Comparison of ENCODE assay signal across 29 mouse cellular contexts in the genomic region with DNA sequence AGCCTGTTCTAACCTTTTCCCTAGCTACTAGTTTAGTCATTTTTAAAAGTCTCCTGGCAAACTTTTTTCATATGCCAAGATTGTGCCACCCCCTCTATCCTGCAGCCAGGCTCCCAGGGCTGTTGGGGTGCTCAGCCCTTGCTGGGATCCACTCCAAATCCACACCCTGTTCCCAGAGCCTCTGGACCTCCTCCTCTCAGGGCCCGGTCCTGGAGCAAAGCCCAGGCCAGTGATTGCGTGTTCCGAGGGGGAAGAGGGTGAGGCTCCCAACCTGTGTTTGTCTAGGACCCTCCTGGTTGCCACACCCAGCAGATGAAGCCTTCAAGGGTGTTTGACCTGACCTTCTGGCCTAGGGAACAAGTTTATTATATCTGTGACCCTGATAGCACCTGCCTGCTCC. TPM values are rescaled to one million over a fixed set of nuclear protein-coding genes. Genes with fewer than 3 reads are reported as not detected.
A peak's percentile ranks its signal among the peaks of the same experiment; 100 is the strongest.
DNase-seq lines count a peak whose midpoint lies in the region; ATAC-seq and TF ChIP-seq lines count a peak whose summit lies in the region.
"Had no signal": no experiment of that assay in that cellular context is flagged by ENCODE, and none has a peak within 500 bp of the region (broad histone marks: within the 10 kb centered on the region; RNA-seq: fewer than 3 reads in every experiment).

No protein-coding gene starts in this region.

- H3K27me3 ChIP-seq in heart, embryonic 11.5 days (ENCODE audit: control insufficient read depth, insufficient read depth, low read length), result no peaks in the 10 kb centered on the region
- H3K27me3 ChIP-seq in lung, postnatal 0 days (replicated peaks; ENCODE audit: insufficient read depth, low read length), result no peaks in the 10 kb centered on the region
- H3K27me3 ChIP-seq in small intestine, adult 2 months (ENCODE audit: control insufficient read depth, insufficient read depth, low read length), result no peaks in the 10 kb centered on the region
- H3K27me3 ChIP-seq: embryonic facial prominence, embryonic 13.5 days; forebrain, embryonic 12.5 days; Patski had no signal

- ATAC-seq in heart, embryonic 11.5 days (replicated peaks; ENCODE audit: insufficient number of reproducible peaks, low FRiP score, low TSS enrichment), result no peak
- ATAC-seq in lung, postnatal 0 days, result peak; percentile 76
- no peak for ATAC-seq in frontal cortex, adult (ENCODE audit: low TSS enrichment)
- ATAC-seq in inflammation-experienced regulatory T-cells, adult 6 months, result no peak
- ATAC-seq: Patski had no signal

- no peak overlapping the region for H3K27ac ChIP-seq in heart, embryonic 11.5 days (ENCODE audit: low read depth, low read length)
- peak overlapping the region; percentile 74 for H3K27ac ChIP-seq in lung, postnatal 0 days (ENCODE audit: low read length)
- H3K27ac ChIP-seq in small intestine, adult 2 months (ENCODE audit: insufficient read depth, low read depth, low read length), result peak overlapping the region; percentile 96
- H3K27ac ChIP-seq: embryonic facial prominence, embryonic 13.5 days; forebrain, embryonic 12.5 days; limb, embryonic 10.5 days had no signal

- H3K4me2 ChIP-seq in heart, embryonic 11.5 days, result no peak overlapping the region
- H3K4me2 ChIP-seq in lung, postnatal 0 days (replicated peaks; ENCODE audit: low read depth, low read length), result no peak overlapping the region
- H3K4me2 ChIP-seq: embryonic facial prominence, embryonic 13.5 days; forebrain, embryonic 12.5 days; midbrain, embryonic 11.5 days had no signal

- no peak; the same call in 1 of the 2 replicates for TF ChIP-seq EP300 in lung, postnatal 0 days (IDR thresholded peaks at IDR 0.05)

- TF ChIP-seq CTCF in lung, postnatal 0 days (IDR thresholded peaks at IDR 0.05), result no peak
- no peak for TF ChIP-seq CTCF in small intestine, adult 2 months (IDR thresholded peaks at IDR 0.05; ENCODE audit: extremely low read depth, insufficient read length, insufficient replicate concordance, low read depth, low read length)

- no peak for TF ChIP-seq POLR2A in small intestine, adult 2 months (IDR thresholded peaks at IDR 0.05; ENCODE audit: low read depth, low read length)

- WGBS in heart, embryonic 11.5 days (ENCODE audit: insufficient replicate concordance), result 81% methylated on average over 3 of the region's 3 CpGs
- 32% methylated on average over 3 of the region's 3 CpGs for WGBS in lung, postnatal 0 days
- WGBS in small intestine, adult 2 months, result 23% methylated on average over 3 of the region's 3 CpGs

- H3K9me3 ChIP-seq in heart, embryonic 11.5 days (replicated peaks; ENCODE audit: control insufficient read depth, low read length), result no peaks in the 10 kb centered on the region
- H3K9me3 ChIP-seq in lung, postnatal 0 days (ENCODE audit: low read length), result no peaks in the 10 kb centered on the region
- H3K9me3 ChIP-seq: embryonic facial prominence, embryonic 13.5 days; forebrain, embryonic 12.5 days; limb, embryonic 10.5 days had no signal

- H3K4me3 ChIP-seq in heart, embryonic 11.5 days (ENCODE audit: low read depth, low read length), result no peak overlapping the region
- H3K4me3 ChIP-seq in lung, postnatal 0 days (ENCODE audit: low read depth, low read length), result no peak overlapping the region
- H3K4me3 ChIP-seq in small intestine, adult 2 months (ENCODE audit: low read depth, low read length), result no peak overlapping the region
- H3K4me3 ChIP-seq: embryonic facial prominence, embryonic 13.5 days; erythroblast, embryonic 14.5 days; forebrain, embryonic 12.5 days; limb, embryonic 10.5 days had no signal

- H3K36me3 ChIP-seq in heart, embryonic 11.5 days (ENCODE audit: control insufficient read depth, insufficient read depth, low read length), result no peaks in the 10 kb centered on the region
- no peaks in the 10 kb centered on the region for H3K36me3 ChIP-seq in lung, postnatal 0 days (ENCODE audit: insufficient read depth, low read length)
- H3K36me3 ChIP-seq in small intestine, adult 2 months (ENCODE audit: control insufficient read depth, insufficient read depth, low read length), result no peaks in the 10 kb centered on the region
- H3K36me3 ChIP-seq: embryonic facial prominence, embryonic 13.5 days; forebrain, embryonic 12.5 days; limb, embryonic 10.5 days had no signal

- no peak overlapping the region for H3K9ac ChIP-seq in heart, embryonic 11.5 days (ENCODE audit: low read depth, low read length)
- H3K9ac ChIP-seq in lung, postnatal 0 days (replicated peaks; ENCODE audit: low read depth), result no peak overlapping the region
- H3K9ac ChIP-seq: embryonic facial prominence, embryonic 13.5 days; forebrain, embryonic 12.5 days had no signal

- intact Hi-C loops in heart, postnatal 14 days (cut with DNase I), result no loop called here
- intact Hi-C loops in heart, postnatal 25 days (cut with DNase I), result loop anchor here (5.0 kb wide), 1 partner anchor 86 kb away; no protein-coding TSS in a partner anchor

- peaks cover 10% of the 10 kb centered on the region for H3K4me1 ChIP-seq in heart, embryonic 11.5 days (ENCODE audit: control insufficient read depth, insufficient read depth, low read length)
- 0 out of 2 replicates have a peak, but pooled peaks cover 6% of the 10 kb centered on the region for H3K4me1 ChIP-seq in lung, postnatal 0 days (ENCODE audit: insufficient read depth, low read depth, low read length)
- peaks cover 23% of the 10 kb centered on the region for H3K4me1 ChIP-seq in small intestine, adult 2 months (ENCODE audit: control insufficient read depth, insufficient read depth, insufficient read length, low read length)

- DNase-seq in heart, postnatal 14 days, result peak; percentile 16 to 21
- peak; percentile 41 for DNase-seq in heart, postnatal 25 days (ENCODE audit: low spot score)
- DNase-seq in lung, postnatal 0 days (ENCODE audit: low spot score), result peak; percentile 68
- DNase-seq in right cerebral cortex, postnatal 10 days (ENCODE audit: low spot score in 2 of 2), result no peak
- DNase-seq: adrenal gland, postnatal 10 days; cerebellum, adult 2 months; cerebellum, postnatal 36 days; embryo, embryonic 11 days; kidney, adult 9 months; kidney, postnatal 14 days; right cerebral cortex, adult 18-20 months; thymus, postnatal 14 days had no signal

RNA-seq across cellular contexts. Expression of gene Bco1, which starts 16.0 kb away (rescaled TPM):
- not detected for total RNA-seq in heart, postnatal 14 days (2021)
- polyA plus RNA-seq in heart, embryonic 11.5 days (2014; fragmentation: Nextera tagmentation; extraction: Ambion mirVana), result 0.08 and 0.49 TPM in 2 replicates
- not detected for total RNA-seq in heart, postnatal 25 days (2021)
- polyA plus RNA-seq in lung, postnatal 0 days (2015; fragmentation: Nextera tagmentation; extraction: Ambion mirVana), result 0.10 TPM in 1 of 2 replicates, not detected in the other
- 0.42 and 1.4 TPM in 2 replicates for polyA plus RNA-seq in small intestine, adult 2 months (2012; rRNA removed)
- not detected for polyA plus RNA-seq in inflammation-experienced regulatory T-cells, adult 6 months (2017; shearing (Covaris generic))
- total RNA-seq: layer of hippocampus, adult 18-20 months; layer of hippocampus, postnatal 25 days had no signal
- polyA plus RNA-seq: erythroblast, embryonic 14.5 days; heart, embryonic 16.5 days; limb, embryonic 10.5 days; Patski had no signal

RNA-seq across cellular contexts. Expression of gene Pkd1l2, which starts 29.4 kb away (rescaled TPM):
- total RNA-seq in heart, postnatal 14 days (2021), result not detected
- polyA plus RNA-seq in heart, embryonic 11.5 days (2014; fragmentation: Nextera tagmentation; extraction: Ambion mirVana), result 0.03 TPM in 1 of 2 replicates, not detected in the other
- not detected for total RNA-seq in heart, postnatal 25 days (2021)
- 0.06 TPM in 1 of 2 replicates, not detected in the other for polyA plus RNA-seq in lung, postnatal 0 days (2015; fragmentation: Nextera tagmentation; extraction: Ambion mirVana)
- 0.09 and 0.60 TPM in 2 replicates for polyA plus RNA-seq in small intestine, adult 2 months (2012; rRNA removed)
- under 1 TPM in 1 of 3 experiments, not detected in 2; 0.06 TPM for polyA plus RNA-seq in inflammation-experienced regulatory T-cells, adult 6 months (2017; shearing (Covaris generic))
- total RNA-seq: granulocyte monocyte progenitor cell, adult 5-6 weeks; liver, adult 2 months had no signal
- polyA plus RNA-seq: erythroblast, embryonic 14.5 days; forebrain, embryonic 12.5 days; heart, embryonic 16.5 days; hindbrain, embryonic 11.5 days; limb, embryonic 10.5 days; liver, adult 2 months; liver, embryonic 16.5 days; midbrain, embryonic 11.5 days; Patski had no signal

RNA-seq across cellular contexts. Expression of gene Gan, which starts 46.3 kb away (rescaled TPM):
- total RNA-seq in heart, postnatal 14 days (2021), result 1 to 10 TPM; 6.0 to 6.3 TPM
- 1.4 and 1.7 TPM in 2 replicates for polyA plus RNA-seq in heart, embryonic 11.5 days (2014; fragmentation: Nextera tagmentation; extraction: Ambion mirVana)
- total RNA-seq in heart, postnatal 25 days (2021), result 1 to 10 TPM; 4.2 to 5.3 TPM
- polyA plus RNA-seq in lung, postnatal 0 days (2015; fragmentation: Nextera tagmentation; extraction: Ambion mirVana), result 3.3 and 4.2 TPM in 2 replicates
- 2.4 and 4.6 TPM in 2 replicates for polyA plus RNA-seq in small intestine, adult 2 months (2012; rRNA removed)
- 1 to 10 TPM; 1.7 to 2.6 (median 2.0) TPM for polyA plus RNA-seq in inflammation-experienced regulatory T-cells, adult 6 months (2017; shearing (Covaris generic))

Comparison
In these comparisons a context has a peak if more than half of its experiments do, and no peak if none do; other contexts are left out.
1. DNase-seq: peak in heart, postnatal 14 days (2 of 2), heart, postnatal 25 days (single experiment) and lung, postnatal 0 days (single experiment); none in right cerebral cortex, postnatal 10 days (0 of 2).